Mouse (Mus musculus) left cerebral cortex, postnatal 4 days (tissue): ENCODE measurements at regions not wholly inside any gene's neighbourhood (a gene's known extent, or its start where the extent isn't known, plus 50 kb on each side); places are given as distances from the start of the nearest gene placed in this dataset.
A peak's percentile ranks its signal among the peaks of the same experiment; 100 is the strongest.

ENCODE experiments used
- DNase-seq: peaks from one replicate; pipeline ENCODE4 v3.0.0-alpha.2; 2022
- intact Hi-C: fragments of 180-260 bp; cut with DNase I; formaldehyde crosslinking; loops from one replicate; pipeline ENCODE4 v1.15.1; 2025

DNA sequence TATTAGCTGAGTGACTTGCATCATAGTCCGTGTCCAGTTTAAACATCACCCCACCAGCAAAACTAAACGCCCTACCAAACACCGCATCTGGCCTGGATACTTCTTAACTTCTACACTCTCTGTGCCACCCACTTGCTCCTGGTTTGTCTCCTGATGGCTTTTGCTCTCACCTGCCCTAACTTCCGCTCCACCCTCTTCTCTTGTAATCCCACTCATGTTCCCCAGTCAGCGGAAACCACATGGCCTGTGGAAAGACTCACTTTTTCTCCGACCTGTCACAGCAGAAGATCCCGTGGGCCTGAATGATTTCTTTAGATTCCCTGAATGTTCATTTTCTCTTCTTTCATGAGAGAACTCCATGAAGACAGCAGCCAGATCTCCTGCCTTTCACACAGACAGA lies 86.1 kb upstream of the Lgalsl start:
- intact Hi-C loops: loop anchor here (2.0 to 10.0 kb wide), 2 partner anchors 178 to 262 kb away; partner anchors contain the start of gene Peli1
- DNase-seq: no peak

DNA sequence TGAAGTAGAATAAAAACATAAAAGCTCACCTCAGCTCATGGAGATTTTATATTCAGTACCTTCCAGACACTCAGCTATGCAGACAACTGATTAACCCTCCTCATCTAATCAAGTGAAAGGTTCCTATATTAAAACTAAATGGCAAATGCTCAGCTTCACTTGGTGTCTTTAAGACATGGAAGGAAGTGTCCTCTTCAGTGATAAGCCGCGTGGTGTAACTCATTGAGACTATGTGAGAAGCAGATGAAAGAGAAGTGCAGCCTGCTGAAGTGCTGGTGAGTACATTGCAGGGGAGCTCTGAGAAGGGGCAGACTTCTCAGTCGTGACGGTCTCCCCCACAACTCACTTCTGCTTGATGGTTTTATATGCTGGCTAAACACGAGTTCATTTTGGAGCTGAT lies 86.6 kb upstream of the Lgalsl start:
- intact Hi-C loops: loop anchor here (2.0 to 10.0 kb wide), 2 partner anchors 177 to 261 kb away; partner anchors contain the start of gene Peli1
- no peak for DNase-seq

DNA sequence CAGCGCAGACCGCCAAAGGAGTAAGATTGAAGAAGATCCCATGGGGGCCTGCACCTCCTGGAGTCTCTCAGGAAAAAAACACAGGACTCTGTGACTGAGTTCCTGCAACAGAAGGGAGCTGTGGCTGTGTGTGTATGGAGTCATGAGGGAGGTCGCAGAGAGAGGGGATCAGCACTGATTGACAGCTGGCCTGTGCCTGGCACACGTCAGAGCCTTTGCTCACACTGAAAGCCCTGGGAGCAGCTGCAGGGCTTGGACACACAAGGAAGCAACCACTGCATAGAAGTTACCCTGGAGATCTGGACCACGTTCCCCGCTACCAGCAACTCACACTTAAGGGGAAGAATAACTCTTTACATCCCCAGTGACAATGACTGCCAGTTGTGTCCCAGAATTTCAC lies 92.3 kb upstream of the Lgalsl start:
- intact Hi-C loops: no loop called here
- DNase-seq: no peak

DNA sequence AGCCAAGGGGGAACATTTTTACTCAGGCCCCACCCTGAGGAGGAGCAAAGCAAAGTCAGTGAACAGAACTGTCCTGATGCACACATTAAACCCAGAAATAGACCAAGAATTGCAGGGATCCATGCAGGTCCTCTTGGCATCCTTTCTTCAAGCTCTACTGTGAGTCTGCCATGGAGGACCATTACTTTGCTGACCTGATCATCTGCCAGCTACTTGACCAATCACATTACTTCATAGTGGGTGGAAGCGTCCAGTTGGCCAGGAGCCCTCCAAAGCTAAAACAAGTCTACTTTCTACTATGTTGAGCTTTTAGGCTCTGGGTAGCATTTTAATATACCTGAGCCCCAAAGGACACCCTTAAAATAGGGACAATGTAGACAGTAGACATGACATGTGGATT lies 98.6 kb upstream of the Lgalsl start:
- intact Hi-C loops: no loop called here
- DNase-seq: no peak

DNA sequence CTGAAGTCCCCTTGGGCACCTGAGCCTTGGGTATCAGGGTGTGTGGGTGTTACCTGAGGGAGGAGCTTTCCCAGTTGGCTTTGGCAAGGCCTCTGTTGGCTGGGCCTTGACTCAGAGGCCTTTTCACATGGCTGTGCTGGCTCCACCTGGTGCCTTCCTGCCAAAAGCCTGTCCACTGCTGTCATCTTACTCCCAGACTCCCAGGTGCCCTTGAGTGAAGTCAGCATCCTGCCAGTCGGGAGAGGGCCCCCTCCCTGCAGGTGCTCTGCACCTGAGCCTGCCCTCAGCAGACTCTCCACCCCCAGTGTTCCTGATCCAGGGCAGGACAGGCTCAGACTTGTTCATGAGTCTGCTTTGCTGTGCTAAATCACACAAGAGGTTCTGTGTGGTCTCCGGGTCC lies 99.2 kb upstream of the Lgalsl start:
- intact Hi-C loops: no loop called here
- no peak for DNase-seq

DNA sequence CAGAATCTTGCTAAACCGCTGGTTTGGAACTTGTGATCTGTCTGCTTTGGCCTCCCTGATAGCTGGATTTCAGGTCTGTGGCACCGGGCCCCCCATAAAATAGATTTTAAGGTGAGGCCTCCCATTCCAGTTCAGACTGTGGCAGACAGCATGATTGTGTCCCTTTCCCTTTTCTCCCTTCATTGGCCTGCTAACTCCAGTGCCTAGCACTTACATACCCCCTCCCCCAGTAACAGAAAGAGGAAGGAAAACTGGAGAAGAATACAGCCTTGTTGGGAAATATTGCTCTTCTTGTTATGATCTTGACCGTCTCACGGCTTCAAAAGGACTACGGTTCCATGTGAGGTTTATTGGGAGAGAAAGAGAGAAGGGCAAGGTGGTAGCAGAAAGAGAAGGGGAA lies 99.7 kb upstream of the Lgalsl start:
- no peak for DNase-seq
- intact Hi-C loops: no loop called here

DNA sequence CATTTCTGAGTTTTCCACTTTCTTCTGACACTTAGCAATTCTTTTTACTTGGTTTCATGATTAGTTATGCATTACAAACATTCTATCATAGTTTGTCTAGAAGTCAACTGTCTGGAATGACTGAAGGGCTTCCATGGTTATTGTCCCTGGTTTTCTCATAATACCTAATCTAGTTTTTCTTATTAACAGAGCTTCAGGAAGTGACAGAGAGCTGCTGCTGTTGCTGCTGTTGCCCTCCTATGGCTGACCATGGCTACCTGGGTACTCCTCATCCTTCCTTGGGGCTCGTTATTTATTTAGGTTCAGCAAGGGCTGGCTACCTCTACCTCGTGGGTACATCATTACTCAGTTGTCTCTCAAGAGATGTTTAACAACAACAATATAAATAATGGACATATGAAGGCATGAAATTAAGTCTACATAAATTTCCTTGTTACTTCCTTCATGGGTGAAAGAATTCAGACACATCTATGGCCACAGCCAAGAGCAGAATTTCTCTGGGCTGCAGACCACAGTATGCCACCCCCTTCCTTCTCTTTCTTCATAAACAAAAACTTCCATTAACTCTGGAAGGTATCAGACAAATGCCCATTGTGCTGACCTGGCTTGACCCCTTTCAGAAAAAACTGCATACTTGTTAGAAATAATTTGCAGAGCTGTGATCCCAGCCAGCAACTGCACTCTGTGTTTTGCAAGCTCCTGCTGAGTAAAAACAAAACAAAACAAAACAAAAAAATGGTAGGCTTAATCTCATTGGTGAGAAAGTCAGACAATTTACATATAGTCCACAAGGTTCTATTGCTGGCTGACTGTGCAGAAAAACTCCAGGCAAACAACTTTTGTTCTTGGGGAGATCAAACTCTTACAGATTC lies 103.6 kb upstream of the Lgalsl start:
- intact Hi-C loops: no loop called here
- no peak for DNase-seq

DNA sequence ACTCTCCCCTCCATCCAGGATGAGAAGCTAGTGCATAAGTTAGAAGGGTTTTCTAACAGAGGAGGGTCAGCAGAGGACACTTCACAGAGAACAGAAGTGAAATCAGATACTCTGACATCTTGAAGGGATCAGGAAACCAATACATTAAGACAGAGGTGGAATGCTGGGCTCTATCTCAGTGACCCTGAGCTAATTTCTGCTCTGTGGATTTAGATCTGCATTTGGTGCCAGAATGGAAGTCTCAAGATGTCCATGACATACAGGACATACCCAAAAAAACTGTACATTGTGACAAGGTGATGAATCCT lies 104.2 kb upstream of the Lgalsl start:
- DNase-seq: no peak

GRCm38 (mm10) chr11:20935910-20936309 lies 105.1 kb upstream of the Lgalsl start:
- no peak for DNase-seq
- intact Hi-C loops: no loop called here

More for the DNA sequence above, 104.2 kb upstream of the Lgalsl start:
- intact Hi-C loops: no loop called here

DNA sequence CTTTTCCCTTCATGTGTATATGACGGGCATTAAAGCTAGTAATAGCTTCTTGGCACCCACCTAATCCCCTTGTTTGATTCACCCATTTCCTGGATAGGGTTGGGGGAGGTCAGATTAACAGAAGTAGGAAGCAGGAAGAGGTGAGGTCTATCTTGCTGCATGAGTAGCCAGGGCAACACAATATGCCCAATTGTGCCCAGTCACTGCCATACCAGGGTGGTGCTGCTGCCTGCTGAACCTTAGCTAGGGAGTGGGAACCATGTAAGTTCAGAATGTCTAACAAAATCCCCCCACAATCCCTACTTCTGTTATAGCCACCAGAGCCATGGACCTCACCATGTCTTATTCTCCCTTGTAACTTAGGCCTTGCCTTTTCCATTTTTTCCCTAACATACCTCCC lies 106.1 kb upstream of the Lgalsl start:
- DNase-seq: no peak

DNA sequence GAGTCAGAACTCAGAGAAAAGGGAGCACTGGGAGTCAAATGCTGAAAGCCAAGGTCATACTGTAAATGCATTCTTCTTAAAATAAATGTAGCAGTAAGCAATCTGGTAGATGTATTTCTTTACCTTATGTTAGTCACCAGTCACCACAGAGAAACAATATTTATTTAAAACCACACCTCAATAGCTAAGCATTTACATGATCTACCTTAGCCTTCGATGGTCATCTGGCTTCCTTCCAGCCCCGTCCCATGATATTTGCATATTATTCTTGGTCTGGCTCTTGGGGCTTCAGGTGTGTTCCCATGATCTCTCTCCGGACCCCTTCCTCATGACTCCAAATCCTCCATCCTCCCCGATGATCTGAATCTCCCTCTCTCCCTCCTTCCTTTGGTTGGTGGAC lies 107.1 kb upstream of the Lgalsl start:
- intact Hi-C loops: no loop called here
- DNase-seq: no peak

More for the DNA sequence above, 106.1 kb upstream of the Lgalsl start:
- intact Hi-C loops: no loop called here

DNA sequence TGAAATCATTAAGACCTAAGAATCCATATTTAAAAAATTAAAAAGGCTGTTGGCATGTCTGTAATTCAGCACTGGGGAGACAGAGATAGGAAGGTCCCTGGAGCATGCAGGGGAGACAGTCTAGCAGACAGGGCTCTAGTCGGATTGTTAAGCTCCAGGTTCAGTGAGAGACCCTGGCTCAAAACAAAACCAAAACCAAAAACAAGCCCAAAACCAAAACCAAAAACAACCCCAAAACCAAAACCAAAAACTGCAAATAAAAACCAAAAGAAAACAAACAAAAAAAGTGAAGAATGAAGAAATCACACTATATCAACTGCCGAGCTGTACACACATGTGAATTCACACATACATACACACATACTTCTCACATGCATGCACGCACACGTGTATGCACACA lies 108.8 kb upstream of the Lgalsl start:
- intact Hi-C loops: no loop called here
- DNase-seq: no peak

DNA sequence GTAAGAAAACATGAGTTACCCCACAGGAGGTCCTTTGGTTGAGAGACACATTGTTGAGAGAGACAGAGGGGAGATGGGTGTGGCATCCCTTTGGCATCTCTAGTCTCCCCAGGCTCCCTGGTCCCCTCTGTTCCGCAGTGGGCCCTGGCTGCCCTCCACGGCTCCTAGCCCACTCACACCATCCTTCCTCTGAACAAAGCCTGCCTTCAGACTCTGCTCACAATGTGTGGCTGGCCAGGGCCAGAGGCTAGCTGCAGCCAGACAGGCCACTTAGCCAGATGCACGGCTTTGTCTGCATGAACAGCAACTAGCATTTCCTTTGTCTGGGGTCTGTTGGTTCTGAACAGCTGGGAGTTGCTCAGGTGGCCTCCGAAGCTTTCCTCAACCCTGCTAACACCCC lies 110.7 kb upstream of the Lgalsl start:
- intact Hi-C loops: no loop called here
- peak; percentile 85 for DNase-seq

- intact Hi-C loops: no loop called here
- DNase-seq: no peak
These were observed 124.7 kb upstream of the Lgalsl start for GRCm38 (mm10) chr11:20955561-20955960.

GRCm38 (mm10) chr11:20957766-20958165 lies 126.9 kb upstream of the Lgalsl start:
- DNase-seq: no peak
- intact Hi-C loops: no loop called here

DNA sequence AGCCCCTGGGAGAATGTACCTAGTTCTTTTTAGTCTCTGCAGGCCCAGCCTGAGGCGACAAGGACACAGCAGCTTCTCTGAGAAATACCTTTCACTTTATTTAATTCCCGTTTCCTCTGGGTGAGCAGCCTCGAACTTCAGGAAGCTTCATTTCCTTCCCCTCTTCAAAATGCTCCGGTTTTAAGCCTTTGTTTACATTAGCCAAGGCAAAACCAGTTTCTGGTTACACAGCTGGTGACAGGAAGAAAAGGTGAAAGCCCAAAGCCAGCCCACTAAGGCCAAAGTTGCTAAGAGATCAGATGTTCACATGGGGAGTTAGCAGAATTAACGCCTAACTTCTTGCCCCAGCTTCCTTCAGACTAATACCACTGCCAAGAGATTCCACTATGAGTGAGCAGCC lies 127.4 kb upstream of the Lgalsl start:
- no peak for DNase-seq
- intact Hi-C loops: no loop called here

- no peak for DNase-seq
- intact Hi-C loops: no loop called here
These were observed 129.2 kb upstream of the Lgalsl start for GRCm38 (mm10) chr11:20960066-20960465.

DNA sequence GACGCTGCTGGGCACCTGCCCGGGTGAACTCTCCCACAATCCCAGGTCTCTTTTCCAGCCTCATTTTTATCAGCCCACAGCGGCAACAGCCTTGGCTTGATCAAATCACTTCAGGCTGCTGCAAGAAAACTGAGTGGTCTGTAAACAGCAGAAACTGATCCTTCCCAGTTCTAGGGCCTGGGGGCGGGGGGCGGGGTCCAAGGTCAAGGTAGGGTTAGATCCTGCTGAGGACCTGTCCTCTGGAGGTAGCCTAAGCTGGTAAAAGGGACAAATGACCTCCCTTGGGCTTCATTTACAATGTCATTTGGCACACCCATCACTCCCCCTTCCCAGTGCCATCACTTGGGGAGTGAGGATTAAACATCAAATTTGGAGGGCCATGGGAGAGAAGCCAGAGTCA lies 129.9 kb upstream of the Lgalsl start:
- intact Hi-C loops: no loop called here
- no peak for DNase-seq

DNA sequence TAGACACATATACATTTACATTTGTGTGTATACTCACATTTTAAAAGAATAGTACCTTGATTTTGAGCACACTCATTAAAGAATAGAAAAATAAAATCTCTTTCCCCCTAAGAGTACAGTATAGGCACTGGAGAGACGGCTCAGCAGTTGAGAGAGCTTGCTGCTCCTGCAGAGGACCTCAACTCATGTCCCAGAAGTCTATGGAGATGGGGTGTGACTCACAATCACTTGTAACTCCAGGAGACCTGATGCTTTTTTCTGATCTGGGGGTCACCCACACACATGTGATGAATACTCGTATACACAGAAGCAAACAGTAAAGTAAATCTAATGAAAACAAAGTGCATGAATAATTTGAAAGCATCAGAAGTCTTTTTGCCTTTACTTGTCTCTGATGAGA lies 129.5 kb upstream of the Peli1 start:
- intact Hi-C loops: no loop called here
- DNase-seq: no peak

- intact Hi-C loops: no loop called here
- DNase-seq: no peak
These were observed 125.4 kb upstream of the Peli1 start for GRCm38 (mm10) chr11:20965575-20966239.

DNA sequence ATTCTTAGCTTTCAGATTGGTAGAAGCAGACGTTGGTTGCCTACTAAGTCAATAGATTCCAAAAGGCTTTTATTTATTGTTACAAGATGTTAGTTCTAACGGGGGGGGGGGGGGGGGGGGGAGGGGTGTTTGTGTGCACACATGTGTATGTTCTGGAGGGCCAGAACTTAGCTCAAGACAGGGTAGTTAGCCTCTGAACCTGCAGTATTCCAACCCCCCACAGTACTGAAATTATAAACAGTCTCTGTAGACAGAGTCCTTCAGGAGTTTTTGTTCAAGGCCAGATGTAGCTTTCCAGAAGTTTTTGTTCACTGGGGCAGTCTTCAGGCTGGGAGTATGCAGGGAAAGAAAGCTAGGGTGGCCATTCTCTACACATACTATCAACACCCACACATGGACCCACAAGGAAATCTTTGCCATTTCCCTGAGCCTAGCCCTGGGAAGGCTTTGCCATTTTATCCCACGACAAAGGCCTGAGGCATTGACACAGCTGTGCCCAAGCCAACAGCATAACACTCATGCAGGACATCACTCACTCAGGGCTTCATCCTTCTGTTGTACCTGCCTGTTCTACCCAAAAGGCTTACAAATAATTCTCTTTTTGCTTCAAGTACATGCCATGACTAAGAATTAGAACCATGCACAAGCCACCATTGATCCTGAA lies 123.6 kb upstream of the Peli1 start:
- intact Hi-C loops: no loop called here
- no peak for DNase-seq

GRCm38 (mm10) chr11:20968341-20968740 lies 122.8 kb upstream of the Peli1 start:
- intact Hi-C loops: no loop called here
- no peak for DNase-seq
